ENCODE assay signal across 8 mouse cellular contexts in genomic region chr9:121709898-121710583, GRCm38 (mm10). TPM values are rescaled to one million over a fixed set of nuclear protein-coding genes. Genes with fewer than 3 reads are reported as not detected.
DNase-seq lines count a peak whose midpoint lies in the region; ATAC-seq lines count a peak whose summit lies in the region.

Gene Ss18l2 (plus strand): TSS chr9:121710329.

- peak within 1 kb of the TSS; percentile 88 for H3K4me3 ChIP-seq in hindbrain, embryonic 11.5 days (ENCODE audit: low read depth, low read length)

- H3K9me3 ChIP-seq in hindbrain, embryonic 11.5 days (ENCODE audit: control insufficient read depth, low read length), result no peaks in the 10 kb centered on the region

- H3K27me3 ChIP-seq in hindbrain, embryonic 11.5 days (ENCODE audit: control insufficient read depth, insufficient read depth, low read length), result no peaks in the 10 kb centered on the region

- peaks cover 9% of the 10 kb centered on the region for H3K4me1 ChIP-seq in hindbrain, embryonic 11.5 days (replicated peaks; ENCODE audit: control insufficient read depth, insufficient read depth, low read length)

- peak within 1 kb of the TSS; percentile 89 for H3K9ac ChIP-seq in hindbrain, embryonic 11.5 days (ENCODE audit: low read depth, low read length)

- H3K4me2 ChIP-seq in hindbrain, embryonic 11.5 days (replicated peaks; ENCODE audit: low read depth, low read length), result peak within 1 kb of the TSS; percentile 57

- peak; percentile 99 for DNase-seq in Muller cell, postnatal 12 days (ENCODE audit: inconsistent ontology term)
- peak; percentile 99 for DNase-seq in cerebellum, adult 9-11 months
- peak; percentile 97 to 99 for DNase-seq in frontal cortex, adult 2 months (ENCODE audit: extremely low spot score in 1 of 2, low spot score in 1 of 2)
- DNase-seq in hindbrain, embryonic 11.5 days (ENCODE audit: low spot score), result peak; percentile 99
- DNase-seq in layer of hippocampus, postnatal 10 days (ENCODE audit: low spot score in 2 of 2), result peak; percentile 96 to 97
- peak; percentile 99 for DNase-seq in lung, postnatal 10 days
- peak; percentile 94 for DNase-seq in ovary, postnatal 36 days (ENCODE audit: low spot score)
- DNase-seq in thymus, postnatal 25 days, result peak; percentile 96

- peak within 1 kb of the TSS; percentile 90 for H3K27ac ChIP-seq in hindbrain, embryonic 11.5 days (ENCODE audit: low read depth, low read length)

- ATAC-seq in hindbrain, embryonic 11.5 days (ENCODE audit: low FRiP score), result peak; percentile 96

- WGBS in hindbrain, embryonic 11.5 days, result 4% methylated on average over 37 of the region's 37 CpGs

- H3K36me3 ChIP-seq in hindbrain, embryonic 11.5 days (ENCODE audit: control insufficient read depth, insufficient read depth, low read length), result no peaks in the 10 kb centered on the region

RNA-seq across cellular contexts. Expression of gene Ss18l2, which starts in this region (rescaled TPM):
- polyA plus RNA-seq in frontal cortex, adult 2 months (2012; rRNA removed), result 101 and 118 TPM in 2 replicates
- 122 and 131 TPM in 2 replicates for polyA plus RNA-seq in hindbrain, embryonic 11.5 days (2014; fragmentation: Nextera tagmentation; extraction: Ambion mirVana)
- 10 to 100 TPM; 80.7 to 87.9 TPM for total RNA-seq in layer of hippocampus, postnatal 10 days (2021)

Comparison
In these comparisons a context has a peak if more than half of its experiments do, and no peak if none do; other contexts are left out.
1. Peak in every context shown above with its lines: DNase-seq, ATAC-seq, H3K4me3 ChIP-seq and H3K27ac ChIP-seq.